Mouse (Mus musculus) cerebellum, postnatal 4 days (tissue): ENCODE results near the gene Zdhhc9.
A peak's percentile ranks its signal among the peaks of the same experiment; 100 is the strongest.

ENCODE experiments used
- DNase-seq, 2 experiments: peaks; one replicate each; pipeline ENCODE4 v3.0.0; 2022; ENCODE audit warnings: low spot score in 2 of 2, mixed read lengths in 1 of 2

Gene Zdhhc9

DNA sequence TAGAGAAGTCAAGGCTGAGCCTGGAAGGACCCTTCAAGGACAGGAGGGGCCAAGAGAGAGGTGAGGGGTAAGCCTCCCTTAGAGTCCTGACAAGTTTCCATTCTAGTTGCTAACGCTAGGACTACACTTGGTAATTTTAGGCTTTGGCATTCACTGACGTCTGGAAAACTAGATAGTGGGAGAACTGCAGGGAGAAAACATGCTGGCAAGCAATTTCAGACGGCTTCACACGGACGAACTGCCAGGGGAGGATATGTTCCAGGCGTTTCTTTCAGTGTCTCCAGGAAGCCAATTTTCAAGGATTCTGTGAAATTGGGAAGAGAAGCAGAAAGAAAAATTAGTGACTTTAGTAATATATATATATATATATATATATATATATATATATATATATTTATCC is 26.8 kb downstream of the Zdhhc9 start:
- DNase-seq = no peak

DNA sequence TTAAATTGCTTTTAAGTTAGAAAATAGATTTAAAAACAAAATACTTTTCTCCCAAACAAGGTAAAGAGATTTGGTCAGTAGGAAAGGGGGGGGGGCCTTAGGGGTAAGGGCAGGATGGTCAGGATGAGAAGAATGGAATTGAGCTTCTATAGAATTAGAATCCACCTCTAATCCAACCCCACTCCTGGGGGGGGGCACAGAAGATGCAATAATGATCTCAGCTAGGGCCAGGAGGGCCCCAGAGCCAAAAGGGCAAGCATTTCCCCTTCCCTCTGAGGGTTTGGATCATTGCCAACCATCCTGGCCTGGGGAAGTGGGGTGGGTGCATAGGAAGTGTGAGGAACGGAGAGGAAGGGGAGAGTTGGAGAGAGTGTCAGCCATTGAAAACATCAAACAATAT is 38.3 kb downstream of the Zdhhc9 start:
- no peak for DNase-seq

DNA sequence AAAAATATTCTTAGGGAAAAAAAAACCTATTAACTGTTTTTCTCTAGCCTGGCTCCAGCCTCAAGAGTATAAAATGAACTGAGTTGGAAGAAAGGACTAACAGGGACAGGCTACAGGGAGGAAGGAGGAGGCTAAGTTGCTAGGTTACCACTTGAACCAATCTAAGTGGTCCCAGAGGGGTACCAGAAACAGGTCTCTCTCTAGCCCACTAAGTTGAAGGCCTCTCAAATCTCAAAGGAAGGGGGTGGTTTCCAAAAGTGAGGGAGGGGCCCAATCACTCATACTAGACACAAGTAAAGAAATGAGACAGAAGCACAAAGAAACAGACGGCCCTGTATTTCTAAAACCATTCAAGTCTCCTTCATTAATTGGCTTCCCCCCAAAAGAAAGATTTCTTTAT is 38.8 kb downstream of the Zdhhc9 start:
- DNase-seq = no peak

DNA sequence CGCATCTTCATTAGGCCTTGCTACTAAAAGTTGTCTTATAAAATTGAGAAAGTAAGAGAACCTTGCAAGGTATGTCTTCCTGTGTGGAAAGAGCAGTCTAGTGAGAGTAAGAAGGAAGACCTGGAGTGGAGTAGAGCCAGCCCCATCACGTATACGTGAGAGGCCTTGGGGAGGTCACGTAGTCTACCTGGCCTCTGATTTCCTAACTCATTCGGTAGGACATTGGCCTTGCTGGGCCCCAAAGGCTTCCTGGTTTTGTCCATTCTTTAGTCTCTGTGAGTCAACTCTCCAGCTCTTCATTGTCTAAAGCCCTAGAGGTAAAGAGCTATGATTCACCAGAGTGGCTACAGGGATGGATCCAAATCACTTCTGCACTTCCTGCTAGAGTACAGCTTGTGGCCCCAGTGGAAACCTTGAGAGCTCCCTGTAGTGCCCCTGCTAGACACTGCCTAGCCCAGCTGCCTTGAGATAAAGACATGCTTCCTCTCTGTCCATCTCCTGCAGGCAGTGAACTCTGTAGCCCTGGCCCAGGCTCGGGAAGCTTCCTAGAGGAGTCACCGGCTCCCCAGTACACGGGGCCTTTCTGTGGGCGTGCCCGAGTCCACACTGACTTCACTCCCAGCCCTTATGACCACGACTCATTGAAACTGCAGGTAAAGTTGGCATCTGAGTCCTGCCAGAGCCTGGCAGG is 50.3 kb downstream of the Zdhhc9 start:
- no peak for DNase-seq

DNA sequence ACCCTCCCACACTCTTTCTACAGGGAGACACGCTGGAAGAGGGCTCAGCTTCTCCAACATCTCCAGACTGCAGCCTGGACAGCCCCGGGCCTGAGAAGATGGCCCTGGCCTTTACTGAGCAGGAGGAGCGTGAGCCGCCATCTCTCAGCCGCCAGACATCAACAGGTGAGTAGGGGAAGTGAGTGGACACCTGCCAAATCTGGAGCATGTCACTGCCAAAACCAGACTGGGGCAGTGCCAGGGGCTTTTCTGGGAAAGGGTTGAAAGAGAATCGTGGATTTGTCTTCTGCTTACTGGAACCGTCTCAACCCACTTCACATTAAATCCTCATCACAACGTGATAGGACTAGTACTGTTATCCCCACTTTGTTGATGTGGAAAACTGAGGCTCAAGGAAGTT is 51.3 kb downstream of the Zdhhc9 start:
- DNase-seq = peak in 1 of 2 experiments; percentile 19

DNA sequence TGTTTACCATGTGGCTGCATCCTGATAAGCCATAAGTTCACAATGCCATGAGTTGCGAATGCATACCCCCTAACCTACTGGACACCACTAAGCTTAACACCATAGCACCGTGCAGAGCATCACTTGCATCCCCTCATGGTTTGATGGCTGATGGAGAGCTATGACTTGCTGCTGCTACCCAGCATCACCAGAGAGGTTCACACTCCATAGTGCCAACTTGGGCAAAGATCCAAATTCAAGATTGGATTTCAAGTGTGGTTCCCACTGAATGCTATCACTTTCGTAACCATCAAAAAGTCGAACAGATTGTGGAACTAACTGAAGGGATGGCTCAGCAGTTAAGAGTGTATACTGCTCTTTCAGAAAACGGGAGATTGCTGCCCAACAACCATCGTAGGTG is 53.2 kb downstream of the Zdhhc9 start:
- no peak for DNase-seq

DNA sequence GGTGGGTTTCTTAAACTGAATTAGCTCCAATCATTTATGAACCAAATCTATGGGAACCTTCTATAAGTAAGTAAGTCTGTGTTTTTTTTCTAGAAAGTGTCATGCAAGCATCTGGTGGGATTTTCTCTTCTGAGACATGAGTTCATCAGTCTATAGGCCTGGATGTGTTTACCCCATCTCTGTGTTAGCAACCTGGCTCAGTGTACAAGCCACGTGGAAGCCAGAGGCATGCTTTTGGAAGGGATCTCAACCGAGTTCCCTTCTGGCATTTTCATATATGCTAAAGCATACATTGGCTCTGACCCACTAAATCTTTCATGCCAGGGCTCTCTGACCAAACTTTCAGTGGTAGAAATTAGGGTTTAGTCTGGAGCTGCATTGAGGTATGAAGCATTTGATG is 54.7 kb downstream of the Zdhhc9 start:
- DNase-seq = no peak

DNA sequence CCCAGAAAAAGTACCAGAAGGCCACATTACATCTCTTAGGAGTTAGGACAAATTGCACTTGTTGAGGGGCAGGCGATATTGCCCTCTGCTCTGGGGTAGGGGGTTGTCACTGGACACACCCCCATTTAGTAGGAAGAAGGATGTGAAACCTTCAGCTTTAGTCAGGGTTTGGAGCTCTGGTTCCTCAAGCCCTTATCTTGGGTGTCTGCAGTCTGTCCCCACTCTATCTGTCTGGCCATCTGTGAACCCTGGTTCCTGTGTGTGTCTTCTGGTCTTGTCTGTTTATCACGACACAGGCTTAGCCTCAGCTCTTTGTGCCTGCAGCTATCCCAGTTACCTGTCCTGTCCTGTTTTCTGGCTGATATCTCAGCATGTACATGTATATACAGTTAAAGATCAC is 55.3 kb downstream of the Zdhhc9 start:
- no peak for DNase-seq

DNA sequence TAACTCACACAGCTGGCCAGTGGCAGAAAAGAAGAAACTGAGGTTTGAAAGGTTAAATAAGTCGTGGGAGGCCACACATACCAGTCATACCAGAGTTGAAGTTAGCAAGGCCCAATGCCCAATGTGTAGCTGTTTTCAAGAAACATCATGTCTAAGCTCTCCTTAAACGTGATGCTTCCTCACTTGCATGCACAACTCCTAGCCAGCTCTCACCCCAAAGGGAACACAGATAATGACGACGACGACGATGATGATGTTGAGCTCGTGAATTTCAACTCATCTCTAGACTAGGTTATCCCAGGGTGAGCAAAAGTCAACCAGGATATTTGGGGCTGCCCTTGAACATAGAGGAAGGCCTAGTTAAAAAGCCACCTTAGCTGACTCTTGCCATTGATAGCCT is 56.6 kb downstream of the Zdhhc9 start:
- no peak for DNase-seq

DNA sequence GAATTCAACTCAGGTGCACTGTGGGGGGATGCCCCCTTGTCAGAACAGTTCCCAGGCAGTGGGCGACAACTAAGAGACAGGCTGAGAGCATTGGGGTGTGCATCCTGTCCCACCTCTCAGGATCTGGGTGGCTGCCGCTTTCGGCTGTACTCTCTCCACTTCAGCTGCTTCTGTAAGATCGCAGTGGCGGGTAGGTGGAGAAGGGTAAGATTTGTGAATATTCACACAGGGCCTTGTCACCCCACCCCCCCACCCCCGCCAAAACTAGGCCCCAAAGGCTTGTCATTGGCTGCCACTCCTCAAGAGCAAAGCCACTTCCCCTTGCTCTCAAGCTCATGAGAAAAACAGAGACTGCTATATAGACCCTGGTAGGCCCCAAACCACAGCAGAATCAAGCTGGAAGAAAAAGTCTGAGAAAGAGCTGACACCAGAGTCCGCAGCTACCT is 60.9 kb downstream of the Zdhhc9 start:
- no peak for DNase-seq

DNA sequence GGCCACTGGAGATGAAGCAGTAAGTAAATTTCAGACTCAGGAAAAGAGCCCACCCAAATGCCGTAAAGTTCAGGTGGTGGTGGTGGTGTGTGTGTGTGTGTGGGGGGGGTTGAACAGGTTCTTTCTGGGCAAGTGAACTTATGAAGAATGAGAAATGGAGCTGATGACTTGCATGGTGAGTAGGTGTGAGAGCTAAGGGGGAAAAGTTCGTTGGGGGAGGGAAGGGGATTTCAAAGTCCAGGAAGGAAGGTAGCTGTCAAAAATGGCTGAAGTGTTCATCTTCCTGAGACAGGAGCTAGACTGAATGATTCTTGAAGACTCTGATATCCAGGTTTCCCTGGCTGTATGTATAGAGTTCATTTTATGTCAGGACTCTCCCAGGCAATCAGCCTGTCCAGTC is 61.5 kb downstream of the Zdhhc9 start:
- no peak for DNase-seq

DNA sequence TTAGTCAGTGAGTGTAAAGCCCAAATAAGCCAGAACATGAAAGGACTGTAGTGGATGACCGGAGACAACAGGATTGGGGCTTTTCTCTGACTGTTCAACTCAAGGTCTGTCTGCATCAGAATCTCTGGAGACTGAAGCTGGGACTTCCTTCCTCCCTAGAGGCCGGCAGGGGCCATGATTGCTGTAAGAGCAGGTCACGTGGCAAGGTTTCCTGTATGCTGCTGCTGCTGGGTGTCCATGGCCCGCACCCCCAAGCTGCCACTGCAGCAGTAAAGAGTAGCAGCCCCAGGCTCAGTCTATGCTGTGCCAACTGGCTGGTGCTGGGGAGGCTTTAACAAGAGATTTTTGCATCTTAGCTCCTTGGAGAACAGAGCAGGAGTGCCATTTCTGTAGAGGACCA is 62.4 kb downstream of the Zdhhc9 start, which contains the start of gene Sash3:
Sash3 (plus strand) TSS at position 175 of the 400 bp plus-strand sequence.
- DNase-seq = no peak

DNA sequence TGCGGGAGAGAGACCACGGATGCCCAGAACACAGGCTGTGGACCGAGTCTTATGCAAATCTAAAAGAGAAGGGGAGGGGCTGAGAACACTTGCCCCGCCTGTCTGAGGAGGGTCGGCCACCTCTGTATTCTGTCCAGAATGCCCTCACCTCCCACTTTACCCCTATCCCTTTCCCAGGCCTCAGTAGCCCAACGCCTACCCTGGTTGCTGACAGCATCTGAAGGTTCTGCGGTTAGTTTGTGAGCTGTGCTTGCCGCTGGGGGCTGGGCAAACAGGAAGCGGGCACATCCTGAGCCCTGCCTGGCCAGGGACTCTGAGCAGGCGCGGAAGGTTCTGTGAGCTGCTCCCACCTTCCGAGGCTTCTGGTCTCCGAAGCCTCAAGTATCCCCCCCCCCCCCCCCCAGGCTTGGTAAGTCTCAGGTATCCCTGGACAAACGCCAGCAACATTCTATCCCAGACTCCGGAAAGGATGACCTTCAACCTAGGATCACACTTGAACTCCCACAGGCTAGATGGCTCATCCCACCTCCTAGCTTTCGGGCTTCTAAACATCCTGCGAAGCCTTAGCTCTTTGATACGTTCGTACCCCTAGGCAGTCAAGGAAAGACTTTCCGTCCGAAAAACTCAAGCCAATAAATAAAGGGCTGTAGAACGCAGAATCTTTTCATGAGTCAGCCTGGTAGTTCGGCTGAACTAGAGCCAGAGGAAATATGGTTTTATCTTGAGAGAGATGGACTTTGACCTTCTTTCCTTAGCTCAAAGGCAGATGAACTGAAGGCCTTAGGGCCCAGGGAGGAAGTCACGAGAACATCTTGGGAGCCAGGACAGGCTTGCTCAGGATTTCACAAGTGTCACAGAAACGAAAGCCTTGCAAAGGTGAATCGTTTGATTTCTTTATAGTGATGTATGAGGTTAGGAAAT is 65.0 kb downstream of the Zdhhc9 start:
- no peak for DNase-seq

DNA sequence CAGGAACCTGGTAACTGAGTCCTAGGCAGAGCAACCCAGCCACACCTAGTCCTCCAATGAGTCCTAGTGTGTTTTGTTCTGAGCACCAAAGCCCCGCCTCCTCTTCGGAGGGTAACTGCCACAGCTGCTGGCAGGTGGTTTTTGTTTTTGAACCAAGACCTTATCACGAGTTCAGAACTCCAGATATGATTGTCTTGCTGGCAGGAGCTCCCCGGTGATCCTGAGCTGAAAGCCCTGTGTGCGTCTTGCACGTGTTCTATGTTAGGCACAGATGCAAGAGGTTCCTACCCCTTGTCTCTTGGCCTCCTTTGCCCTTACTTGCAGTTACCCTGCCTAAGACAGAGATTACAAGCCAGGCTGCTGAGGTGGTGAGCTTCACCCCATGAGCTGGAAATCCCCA is 67.2 kb downstream of the Zdhhc9 start:
- no peak for DNase-seq

DNA sequence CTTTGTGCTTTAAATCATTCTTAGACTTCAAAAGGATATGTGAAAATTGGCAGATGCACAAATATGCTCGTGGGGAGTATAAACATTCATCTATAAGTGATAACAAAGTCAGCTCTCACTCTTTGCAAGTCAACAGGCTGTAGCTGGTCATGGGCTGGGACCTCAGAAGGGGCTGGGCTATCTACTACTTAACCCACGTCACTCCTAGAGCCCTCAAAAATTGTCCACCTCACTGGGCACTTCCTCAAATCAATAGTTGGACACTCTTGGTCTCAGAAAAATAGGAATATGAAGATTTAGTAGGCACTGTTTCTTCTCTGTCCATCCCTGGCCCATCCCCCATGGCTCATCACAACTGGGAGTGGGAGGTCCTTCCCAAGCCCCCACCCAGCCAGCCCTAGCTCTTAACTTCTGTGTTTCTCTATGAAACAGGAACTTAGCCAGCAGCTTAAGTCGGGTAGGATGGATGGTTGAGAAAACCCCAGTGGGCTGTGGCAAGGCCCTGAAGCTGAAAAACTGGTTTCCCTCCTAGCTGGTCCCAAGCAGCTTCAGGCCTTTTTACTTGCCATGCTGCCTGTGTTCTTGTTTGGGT is 68.3 kb downstream of the Zdhhc9 start:
- no peak for DNase-seq

DNA sequence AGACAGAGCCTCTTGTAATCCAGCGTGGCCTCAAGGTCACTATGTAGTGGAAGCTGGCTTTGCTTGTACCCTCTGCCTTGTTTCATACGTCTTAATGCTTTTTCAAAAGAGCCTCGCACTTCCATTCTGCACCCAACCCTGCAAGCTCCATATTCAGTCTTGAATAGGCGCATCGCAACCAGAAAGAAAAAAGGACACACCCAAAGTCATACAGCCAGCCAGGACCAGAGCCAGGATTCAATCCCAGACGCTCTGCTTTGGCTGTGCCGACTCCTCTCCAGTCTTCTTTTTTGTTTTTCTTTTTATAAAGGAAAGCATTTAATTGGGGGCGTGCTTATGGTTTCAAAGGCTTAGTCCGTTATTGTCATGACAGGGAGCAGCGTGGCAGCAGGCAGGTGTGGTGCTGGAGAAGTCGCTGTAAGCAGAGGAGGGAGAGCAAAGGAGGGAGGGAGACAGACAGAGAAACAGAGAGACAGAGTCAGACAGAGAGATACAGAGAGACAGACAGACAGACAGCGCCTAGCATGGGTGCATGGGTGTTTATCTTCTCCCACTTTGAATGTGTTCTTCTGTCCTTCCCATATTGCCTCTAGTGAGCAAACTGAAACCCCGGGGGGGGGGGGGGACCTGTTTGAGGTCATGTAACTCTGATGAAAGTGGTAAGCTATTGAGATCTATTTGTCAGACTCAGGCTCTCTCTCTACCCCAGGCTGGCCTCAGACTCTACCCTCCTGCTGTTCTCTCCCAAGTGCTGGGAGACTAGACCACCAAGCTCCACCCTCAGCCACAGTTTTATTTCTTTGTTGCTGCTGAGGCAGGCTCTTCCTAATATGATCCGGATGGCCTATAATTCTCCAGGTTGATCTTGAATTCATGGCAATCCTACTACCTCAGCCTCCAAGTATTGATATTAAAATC is 69.1 kb downstream of the Zdhhc9 start:
- no peak for DNase-seq

DNA sequence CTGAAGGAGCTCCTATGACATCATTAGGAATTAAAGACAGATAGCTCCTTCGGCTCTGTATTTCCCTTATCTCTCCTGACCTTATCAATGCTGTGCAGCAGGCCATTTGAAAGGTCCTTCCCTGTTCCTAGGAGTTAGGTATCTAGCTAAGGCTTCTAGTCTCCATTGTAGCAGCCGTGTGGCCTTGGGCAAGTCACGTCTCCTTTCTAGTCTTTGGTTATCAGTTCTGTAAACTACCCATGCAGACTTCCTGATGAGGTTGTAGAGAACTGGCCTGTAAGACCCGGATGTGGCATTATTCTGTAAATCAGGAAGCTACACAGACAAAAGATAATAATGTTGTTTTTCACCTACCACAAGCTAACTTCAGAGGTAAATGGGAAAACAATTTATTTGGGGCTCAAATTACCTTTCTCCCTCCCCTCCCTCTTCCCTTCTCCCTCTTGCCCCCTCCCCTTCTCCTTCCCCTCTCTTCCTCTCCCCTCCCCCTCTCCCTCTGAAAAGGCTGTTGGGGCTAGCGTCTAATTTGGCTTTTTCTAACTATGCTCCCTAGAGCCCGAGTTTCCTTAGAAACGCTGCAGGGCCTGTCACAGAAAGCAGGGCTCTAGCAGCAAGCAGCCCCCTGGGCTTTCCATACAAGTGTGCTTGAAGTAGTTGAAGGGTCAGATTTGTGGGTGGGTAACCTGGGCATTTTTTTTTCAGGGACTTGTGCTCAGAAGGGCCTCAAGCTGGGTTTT is 70.0 kb downstream of the Zdhhc9 start:
- DNase-seq = no peak

DNA sequence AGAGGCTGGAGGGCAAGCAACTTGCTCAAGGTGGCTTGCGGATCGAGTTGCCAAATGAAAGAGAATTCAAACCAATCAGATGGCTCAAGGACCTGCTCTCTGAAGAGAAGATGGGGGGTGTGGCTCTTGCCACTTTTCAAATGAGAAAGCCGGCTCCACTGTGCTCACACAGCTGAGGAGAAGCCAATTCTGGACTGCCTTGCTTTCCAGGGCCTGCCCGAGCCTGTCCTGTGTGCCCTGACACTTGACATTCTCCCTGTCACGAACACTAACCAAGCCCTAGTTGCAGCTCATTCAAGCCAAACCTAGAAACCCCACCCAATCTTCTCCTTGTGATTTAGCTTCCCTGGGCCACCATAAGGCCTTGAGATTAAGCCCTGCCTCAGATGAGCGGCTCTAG is 70.7 kb downstream of the Zdhhc9 start:
- DNase-seq = no peak

DNA sequence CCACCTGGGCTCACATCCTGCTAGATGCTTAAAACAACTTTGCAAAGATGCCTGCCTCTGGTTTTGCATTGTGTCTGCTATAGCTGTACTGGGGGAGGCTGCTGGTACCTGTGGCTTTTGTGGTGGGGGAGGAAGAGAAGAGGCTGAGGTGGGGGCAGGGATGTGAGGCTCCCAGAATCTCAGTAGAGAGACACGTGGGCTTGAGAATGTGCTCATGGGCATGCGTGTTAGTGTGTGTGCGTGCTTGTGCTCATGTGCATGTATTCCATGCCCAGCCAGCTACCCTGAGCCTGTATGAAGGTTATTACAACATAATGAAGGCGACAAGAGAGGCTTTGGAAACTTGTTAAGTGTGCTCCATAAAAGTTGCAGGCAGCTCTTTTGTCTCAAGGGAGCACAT is 71.7 kb downstream of the Zdhhc9 start:
- DNase-seq = no peak

DNA sequence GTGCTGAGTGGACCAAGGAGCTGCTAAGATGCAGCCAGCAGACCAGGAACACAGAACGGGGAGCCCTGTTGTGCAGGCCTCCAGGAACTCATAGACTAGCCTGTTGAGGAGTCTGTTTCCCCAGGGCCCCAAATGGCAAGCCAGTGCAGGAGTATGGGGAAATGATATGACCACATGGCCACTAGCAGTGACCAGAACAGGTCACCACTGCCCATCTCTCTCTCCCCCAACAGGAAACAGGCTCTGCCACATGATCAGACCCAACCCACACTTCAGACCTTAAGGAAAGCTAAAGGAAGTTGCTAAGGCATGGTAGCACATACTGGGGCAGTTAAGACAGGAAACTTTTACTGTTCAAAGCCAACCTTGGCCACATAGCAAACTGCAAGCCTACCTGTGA is 79.5 kb downstream of the Zdhhc9 start:
- no peak for DNase-seq
